Mouse (Mus musculus): ENCODE measurements around the gene Cox6a1. TPM values are rescaled to one million over a fixed set of nuclear protein-coding genes. Genes with fewer than 3 reads are reported as not detected.

The Cox6a1 gene
- polyA plus RNA-seq, 1 experiment from 2014 or later, result 2,087 TPM

- Histone ChIP-seq H3K9ac (ENCODE audit: low read depth, low read length) (no peak overlapping the region), H3K9me3 (ENCODE audit: control insufficient read depth) (no peaks in the 10 kb centered on the region), H3K27ac (ENCODE audit: low read depth, low read length) (no peak overlapping the region), H3K36me3 (ENCODE audit: control insufficient read depth, insufficient read depth) (no peaks in the 10 kb centered on the region), H3K4me2 (replicated peaks; ENCODE audit: low read depth) (no peak overlapping the region), H3K4me1 (replicated peaks; ENCODE audit: control insufficient read depth, insufficient read depth, low read length) (no peaks in the 10 kb centered on the region), H3K27me3 (replicated peaks; ENCODE audit: control insufficient read depth, insufficient read depth, low read length) (no peaks in the 10 kb centered on the region; the same call in 1 of the 2 replicates), H3K4me3 (ENCODE audit: low read depth, low read length) (no peak overlapping the region)
- WGBS, result 80% methylated on average over 4 of the region's 4 CpGs
- no peak for TF ChIP-seq CTCF (IDR thresholded peaks at IDR 0.05; ENCODE audit: low read depth)
- no peak for ATAC-seq
Measured at GRCm38 (mm10) chr5:115364782-115365181, 16.0 kb upstream of the Cox6a1 start.

GRCm38 (mm10) chr5:115362819-115363714, 14.3 kb upstream of the Cox6a1 start:
- no peak for TF ChIP-seq CTCF (IDR thresholded peaks at IDR 0.05; ENCODE audit: low read depth)
- no peaks in the 10 kb centered on the region; the same call in 1 of the 2 replicates for H3K27me3 ChIP-seq (replicated peaks; ENCODE audit: control insufficient read depth, insufficient read depth, low read length)
- H3K36me3 ChIP-seq (ENCODE audit: control insufficient read depth, insufficient read depth), result no peaks in the 10 kb centered on the region
- no peaks in the 10 kb centered on the region for H3K4me1 ChIP-seq (replicated peaks; ENCODE audit: control insufficient read depth, insufficient read depth, low read length)
- H3K27ac ChIP-seq (ENCODE audit: low read depth, low read length), result no peak overlapping the region
- H3K9ac ChIP-seq (ENCODE audit: low read depth, low read length), result no peak overlapping the region
- 31% methylated on average over 18 of the region's 19 CpGs for WGBS
- no peak overlapping the region for H3K4me3 ChIP-seq (ENCODE audit: low read depth, low read length)
- ATAC-seq, result no peak
- H3K4me2 ChIP-seq (replicated peaks; ENCODE audit: low read depth), result no peak overlapping the region
- H3K9me3 ChIP-seq (ENCODE audit: control insufficient read depth), result no peaks in the 10 kb centered on the region

- H3K36me3 ChIP-seq (ENCODE audit: control insufficient read depth, insufficient read depth), result no peaks in the 10 kb centered on the region
- no peak overlapping the region for H3K4me3 ChIP-seq (ENCODE audit: low read depth, low read length)
- H3K9ac ChIP-seq (ENCODE audit: low read depth, low read length), result no peak overlapping the region
- no peak for TF ChIP-seq CTCF (IDR thresholded peaks at IDR 0.05; ENCODE audit: low read depth)
- H3K9me3 ChIP-seq (ENCODE audit: control insufficient read depth), result no peaks in the 10 kb centered on the region
- no peak for ATAC-seq
- H3K27ac ChIP-seq (ENCODE audit: low read depth, low read length), result no peak overlapping the region
- no peaks in the 10 kb centered on the region for H3K4me1 ChIP-seq (replicated peaks; ENCODE audit: control insufficient read depth, insufficient read depth, low read length)
- 40% methylated on average over 7 of the region's 7 CpGs for WGBS
- no peaks in the 10 kb centered on the region; the same call in 1 of the 2 replicates for H3K27me3 ChIP-seq (replicated peaks; ENCODE audit: control insufficient read depth, insufficient read depth, low read length)
- H3K4me2 ChIP-seq (replicated peaks; ENCODE audit: low read depth), result no peak overlapping the region
Measured at GRCm38 (mm10) chr5:115362216-115362615, 13.4 kb upstream of the Cox6a1 start.

- Histone ChIP-seq H3K36me3 (ENCODE audit: control insufficient read depth, insufficient read depth) (no peaks in the 10 kb centered on the region), H3K9me3 (ENCODE audit: control insufficient read depth) (no peaks in the 10 kb centered on the region), H3K4me1 (replicated peaks; ENCODE audit: control insufficient read depth, insufficient read depth, low read length) (no peaks in the 10 kb centered on the region), H3K27ac (ENCODE audit: low read depth, low read length) (no peak overlapping the region), H3K27me3 (replicated peaks; ENCODE audit: control insufficient read depth, insufficient read depth, low read length) (no peaks in the 10 kb centered on the region; the same call in 1 of the 2 replicates), H3K4me3 (ENCODE audit: low read depth, low read length) (no peak overlapping the region), H3K4me2 (replicated peaks; ENCODE audit: low read depth) (no peak overlapping the region), H3K9ac (ENCODE audit: low read depth, low read length) (no peak overlapping the region)
- no peak for TF ChIP-seq CTCF (IDR thresholded peaks at IDR 0.05; ENCODE audit: low read depth)
- WGBS, result 37% methylated on average over 5 of the region's 5 CpGs
- no peak for ATAC-seq
Measured at GRCm38 (mm10) chr5:115359851-115360372, 11.1 kb upstream of the Cox6a1 start.

- Histone ChIP-seq H3K4me1 (replicated peaks; ENCODE audit: control insufficient read depth, insufficient read depth, low read length) (no peaks in the 10 kb centered on the region), H3K36me3 (ENCODE audit: control insufficient read depth, insufficient read depth) (no peaks in the 10 kb centered on the region), H3K27me3 (replicated peaks; ENCODE audit: control insufficient read depth, insufficient read depth, low read length) (no peaks in the 10 kb centered on the region; the same call in 1 of the 2 replicates), H3K9ac (ENCODE audit: low read depth, low read length) (no peak overlapping the region), H3K9me3 (ENCODE audit: control insufficient read depth) (no peaks in the 10 kb centered on the region), H3K4me3 (ENCODE audit: low read depth, low read length) (no peak overlapping the region), H3K4me2 (replicated peaks; ENCODE audit: low read depth) (no peak overlapping the region), H3K27ac (ENCODE audit: low read depth, low read length) (no peak overlapping the region)
- WGBS, result 80% methylated on average over 8 of the region's 8 CpGs
- no peak for ATAC-seq
- no peak for TF ChIP-seq CTCF (IDR thresholded peaks at IDR 0.05; ENCODE audit: low read depth)
Measured at GRCm38 (mm10) chr5:115359438-115359837, 10.7 kb upstream of the Cox6a1 start.

GRCm38 (mm10) chr5:115358872-115359271, 10.1 kb upstream of the Cox6a1 start:
- no peak overlapping the region for H3K27ac ChIP-seq (ENCODE audit: low read depth, low read length)
- no peaks in the 10 kb centered on the region for H3K4me1 ChIP-seq (replicated peaks; ENCODE audit: control insufficient read depth, insufficient read depth, low read length)
- TF ChIP-seq CTCF (IDR thresholded peaks at IDR 0.05; ENCODE audit: low read depth), result peak; percentile 95
- WGBS, result 4% methylated on average over 12 of the region's 12 CpGs
- H3K36me3 ChIP-seq (ENCODE audit: control insufficient read depth, insufficient read depth), result no peaks in the 10 kb centered on the region
- no peak overlapping the region for H3K4me2 ChIP-seq (replicated peaks; ENCODE audit: low read depth)
- ATAC-seq, result peak; percentile 74
- H3K4me3 ChIP-seq (ENCODE audit: low read depth, low read length), result no peak overlapping the region
- no peaks in the 10 kb centered on the region for H3K9me3 ChIP-seq (ENCODE audit: control insufficient read depth)
- H3K9ac ChIP-seq (ENCODE audit: low read depth, low read length), result no peak overlapping the region
- H3K27me3 ChIP-seq (replicated peaks; ENCODE audit: control insufficient read depth, insufficient read depth, low read length), result no peaks in the 10 kb centered on the region; the same call in 1 of the 2 replicates

All from intestine, postnatal 0 days (tissue).